Mouse (Mus musculus): ENCODE data around the gene Uck1.
A peak's percentile ranks its signal among the peaks of the same experiment; 100 is the strongest.
"Not testable (repeated sequence)": the region's sequence is repeated elsewhere in the genome, so short reads cannot be mapped to it uniquely, and the experiment has no call there.

Gene Uck1

DNA sequence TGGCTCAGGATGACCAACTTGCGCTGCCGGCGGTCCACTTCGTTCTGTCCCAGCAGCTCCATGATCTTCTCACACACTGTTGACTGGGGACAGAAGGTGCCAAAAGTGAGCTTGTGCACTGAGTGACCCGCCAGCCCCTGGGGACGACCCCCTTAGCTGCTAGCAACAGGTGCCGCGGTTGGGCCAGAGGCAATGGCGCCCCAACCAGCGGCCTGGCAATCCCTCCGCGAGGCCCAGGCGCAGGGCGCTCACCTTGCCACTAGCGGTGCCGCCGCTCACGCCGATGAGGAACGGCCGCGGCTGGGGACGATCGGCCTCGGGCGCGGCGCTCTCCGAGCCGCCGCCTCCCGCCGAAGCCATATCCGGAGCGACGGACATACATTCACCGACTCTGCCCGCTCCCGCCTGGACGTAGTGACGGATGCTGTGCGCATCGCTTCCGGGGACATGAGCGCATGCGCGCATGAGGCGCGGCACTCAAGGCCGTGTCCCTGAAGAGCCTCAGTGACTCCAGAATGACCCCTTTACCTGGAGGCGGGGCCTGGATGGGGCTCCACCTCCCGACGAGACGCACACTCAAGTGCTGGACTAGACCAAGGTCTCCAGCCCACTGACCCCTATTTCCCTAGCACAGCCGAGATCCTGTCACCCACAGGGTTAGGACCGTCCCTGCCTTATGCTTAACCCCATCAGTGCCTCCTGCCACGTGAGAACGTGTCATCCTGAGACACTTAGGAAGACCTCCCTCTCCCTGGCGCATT is at the start of gene Uck1:
Gene Uck1, minus strand, starts transcription at position 503 of the 761 bp plus-strand sequence.
- DNase-seq (ENCODE audit: low spot score) = peak; percentile 91

GRCm38 (mm10) chr2:32308870-32309568 is 49.1 kb upstream of the Uck1 start:
- DNase-seq (ENCODE audit: low spot score) = no peak

DNA sequence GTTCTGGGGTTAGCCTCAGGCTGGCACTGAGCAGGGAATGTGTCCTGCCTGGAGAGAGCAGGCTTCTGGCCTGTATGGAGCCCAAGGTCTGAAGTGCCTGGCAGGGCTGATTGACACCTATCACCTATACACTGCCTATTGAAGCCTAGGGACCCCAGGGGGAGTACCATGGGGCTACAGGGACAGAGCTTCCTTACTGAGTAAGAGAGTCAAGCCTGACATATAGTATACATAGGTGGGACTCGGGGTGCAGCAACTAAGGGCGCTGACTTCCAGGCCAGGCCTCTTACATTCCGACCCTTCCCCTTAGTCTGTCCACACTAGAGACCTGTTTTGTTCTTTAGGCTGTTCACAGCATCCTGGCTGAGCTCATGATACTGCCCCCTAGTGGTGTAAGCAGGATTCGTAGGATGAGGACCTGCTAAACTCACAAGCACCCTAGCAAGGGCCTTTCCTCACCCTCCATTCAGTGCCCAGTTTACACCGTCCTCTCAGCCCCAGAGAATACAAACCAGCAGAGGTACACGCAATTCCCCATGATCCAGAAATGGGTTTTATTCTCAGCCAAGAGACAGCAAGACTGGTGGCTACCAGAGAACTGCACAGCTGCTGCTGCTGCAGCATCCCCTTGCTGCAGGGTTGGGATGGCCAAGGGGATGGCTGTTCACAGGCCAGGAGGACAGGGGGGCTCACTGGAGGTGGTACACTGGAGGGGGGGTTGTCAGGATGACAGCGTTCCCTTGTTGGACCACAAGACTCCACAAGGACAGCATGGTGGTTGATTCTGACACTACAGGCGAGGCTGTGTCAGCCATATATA is 48.2 kb upstream of the Uck1 start:
- peak; percentile 74 for DNase-seq (ENCODE audit: low spot score)

DNA sequence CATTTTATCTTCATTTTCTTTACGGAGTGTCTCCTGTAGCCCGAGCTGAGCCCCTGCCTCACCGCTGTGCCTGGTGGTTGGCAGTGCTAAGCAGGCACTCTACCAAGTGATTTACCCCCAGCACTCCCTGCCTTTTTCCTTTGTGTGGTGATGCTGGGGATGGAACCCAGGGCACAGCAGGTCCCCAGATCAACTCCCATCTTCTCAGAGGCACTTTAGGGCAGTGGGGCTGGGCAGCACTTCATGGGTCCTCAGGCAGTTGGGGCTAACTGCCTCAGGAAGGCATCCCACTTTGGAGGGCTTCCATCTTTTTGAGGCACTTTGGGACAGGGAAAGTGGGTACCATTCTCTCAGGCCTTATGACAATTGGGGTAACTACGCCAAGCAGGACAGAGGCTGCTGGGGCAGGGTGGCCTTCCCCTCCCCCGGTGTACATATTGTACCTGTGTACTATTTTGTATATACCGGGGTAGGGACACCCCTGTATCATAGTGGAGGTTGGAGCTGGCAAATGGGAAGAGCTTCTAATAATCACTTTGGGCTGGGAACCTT is 47.4 kb upstream of the Uck1 start:
- no peak for DNase-seq (ENCODE audit: low spot score)

- DNase-seq (ENCODE audit: low spot score) = no peak
Observed at GRCm38 (mm10) chr2:32306176-32306575, 46.2 kb upstream of the Uck1 start.

GRCm38 (mm10) chr2:32305668-32306067 is 45.7 kb upstream of the Uck1 start:
- no peak for DNase-seq (ENCODE audit: low spot score)

DNA sequence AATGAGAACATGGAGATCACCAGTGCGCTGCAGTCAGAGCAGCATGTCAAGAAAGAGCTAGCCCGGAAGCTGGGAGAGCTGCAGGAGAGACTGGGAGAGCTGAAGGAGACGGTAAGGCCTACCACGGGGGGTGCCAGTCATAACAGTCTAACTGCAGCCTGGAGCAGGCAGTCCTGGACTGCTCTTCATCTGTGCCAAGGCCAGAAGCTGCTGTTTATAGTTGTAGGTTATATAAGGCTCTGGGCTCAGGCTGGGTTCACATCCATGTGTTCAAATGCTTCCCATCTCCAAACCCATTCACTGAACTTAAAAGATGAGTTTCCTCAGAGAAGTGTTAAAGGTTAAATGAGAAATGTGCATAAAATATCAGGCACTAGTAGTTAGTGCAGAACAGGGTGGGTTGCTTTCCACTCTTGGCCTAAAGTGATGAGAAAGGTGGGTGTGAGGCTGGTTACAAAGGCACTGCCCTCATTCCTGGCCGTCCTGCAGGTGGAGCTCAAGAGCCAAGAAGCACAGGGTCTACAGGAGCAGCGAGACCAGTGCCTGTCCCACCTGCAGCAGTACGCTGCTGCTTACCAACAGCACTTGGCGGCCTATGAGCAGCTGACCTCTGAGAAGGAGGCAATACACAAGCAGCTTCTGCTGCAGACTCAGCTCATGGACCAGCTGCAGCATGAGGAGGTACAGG is 44.3 kb upstream of the Uck1 start:
- peak; percentile 74 for DNase-seq (ENCODE audit: low spot score)

- peak; percentile 50 for DNase-seq (ENCODE audit: low spot score)
Observed at GRCm38 (mm10) chr2:32302952-32303351, 43.0 kb upstream of the Uck1 start.

DNA sequence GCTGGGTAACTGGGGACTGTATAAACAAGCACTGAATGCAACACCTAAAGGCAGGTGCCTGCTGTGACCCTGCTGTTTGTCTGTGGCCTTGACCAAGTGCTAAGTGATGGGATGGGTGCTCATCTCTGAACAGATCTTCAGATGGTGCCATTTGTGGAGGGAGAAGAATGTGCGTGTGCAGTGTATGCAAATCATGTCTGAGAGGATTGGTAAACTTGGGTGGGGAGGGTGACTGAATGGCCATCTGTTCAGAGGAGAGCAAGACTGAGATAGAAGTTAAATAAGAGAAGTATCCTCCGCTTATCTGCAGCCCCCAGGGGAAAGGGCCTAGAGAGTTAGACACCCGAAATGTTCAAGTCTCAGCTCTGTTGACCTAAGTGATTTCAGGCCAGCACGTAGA is 39.5 kb upstream of the Uck1 start:
- DNase-seq (ENCODE audit: low spot score) = no peak

DNA sequence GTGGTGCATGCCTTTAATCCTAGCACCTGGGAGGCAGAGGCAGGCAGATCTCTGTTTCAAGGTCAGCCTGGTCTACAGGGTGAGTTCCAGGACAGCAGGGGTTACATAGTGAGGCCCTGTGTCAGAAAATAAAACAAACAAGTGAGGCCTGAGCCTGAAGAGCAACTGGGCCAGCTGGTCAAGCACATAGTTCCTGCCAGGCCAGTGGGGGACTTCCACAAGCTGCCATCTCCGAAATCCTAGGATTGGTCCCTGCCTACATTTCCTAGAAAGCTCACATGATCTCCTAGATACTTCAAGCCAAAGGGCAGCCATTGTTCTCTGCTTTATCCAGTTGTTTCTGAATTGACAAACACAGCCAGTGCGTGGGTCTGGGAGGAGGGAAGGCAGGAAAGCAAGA is 35.9 kb upstream of the Uck1 start:
- not testable (repeated sequence) for DNase-seq (ENCODE audit: low spot score)

- no peak for DNase-seq (ENCODE audit: low spot score)
Observed at GRCm38 (mm10) chr2:32295285-32295684, 35.3 kb upstream of the Uck1 start.

DNA sequence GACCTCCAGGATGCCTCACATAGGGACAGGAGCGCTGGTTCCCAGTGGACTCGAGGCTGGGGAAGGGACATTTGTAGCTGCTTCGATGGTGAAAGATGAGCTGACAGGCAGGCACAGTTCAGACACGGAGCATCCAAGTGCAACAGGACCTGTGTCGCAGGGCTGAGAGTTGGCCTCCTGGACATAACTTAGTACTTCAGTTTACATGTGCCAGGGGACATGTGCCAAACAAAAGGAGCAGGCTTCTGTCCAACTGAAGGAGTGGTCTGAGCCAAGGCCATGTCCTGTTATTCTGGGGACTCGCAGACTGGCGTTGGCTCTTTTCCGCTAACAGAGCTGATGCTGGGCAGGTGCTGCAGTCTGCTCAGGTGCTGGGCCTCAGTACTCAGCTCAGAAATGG is 34.4 kb upstream of the Uck1 start:
- DNase-seq (ENCODE audit: low spot score) = no peak

DNA sequence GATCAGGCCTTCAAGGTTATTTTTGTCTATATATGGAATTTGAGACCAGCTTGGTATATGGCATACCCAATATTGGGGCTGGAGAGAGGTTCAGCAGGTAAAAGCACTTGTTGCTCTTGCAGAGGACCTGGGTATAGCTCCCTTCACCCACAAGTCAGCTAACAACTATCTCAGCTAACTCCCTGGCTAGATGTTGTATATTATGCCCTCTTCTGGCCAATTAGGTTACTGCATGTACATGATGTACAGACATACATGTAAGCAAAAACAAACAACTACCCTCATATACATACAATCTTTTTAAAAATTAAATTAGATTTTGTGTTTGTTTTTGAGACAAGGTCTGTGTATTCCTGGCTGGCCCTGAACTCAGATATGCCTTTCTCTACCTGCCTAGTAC is 29.6 kb upstream of the Uck1 start:
- DNase-seq (ENCODE audit: low spot score) = no peak

DNA sequence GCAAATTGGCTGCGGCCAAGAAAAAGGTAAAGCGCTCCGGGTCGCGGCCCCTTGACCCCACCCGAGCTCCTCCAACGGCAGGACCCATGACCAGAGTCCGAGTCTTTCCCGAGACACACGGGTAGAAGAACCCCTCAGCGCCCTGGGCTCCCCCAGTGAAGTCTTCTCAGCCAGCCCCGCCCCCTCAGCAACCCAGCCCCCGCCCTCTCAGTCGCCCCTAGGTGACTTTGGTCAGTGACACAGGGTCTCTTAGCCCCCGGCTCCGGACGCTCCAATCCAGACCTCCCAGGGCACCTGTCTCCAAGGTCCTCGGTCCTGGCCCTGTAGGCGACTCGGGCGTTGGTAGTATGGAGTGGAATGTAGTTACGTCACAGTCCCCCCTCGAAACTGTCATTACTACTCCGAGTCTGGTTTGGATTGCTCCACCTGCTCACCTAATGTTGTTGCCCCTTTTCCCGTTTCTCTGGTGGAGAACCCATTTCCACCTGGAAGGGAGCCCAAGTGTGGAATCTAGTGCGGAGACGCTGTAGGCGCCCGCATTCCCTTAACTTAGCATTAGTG is 28.5 kb upstream of the Uck1 start:
- no peak for DNase-seq (ENCODE audit: low spot score)

GRCm38 (mm10) chr2:32287923-32288367 is 28.0 kb upstream of the Uck1 start, which contains the start of gene Swi5:
TSS of gene Swi5 (minus strand) at chr2:32288075.
- peak; percentile 100 for DNase-seq (ENCODE audit: low spot score)

- DNase-seq (ENCODE audit: low spot score) = no peak
Observed at GRCm38 (mm10) chr2:32287334-32287840, 27.4 kb upstream of the Uck1 start, which contains the start of gene Golga2. TSS of gene Golga2 (plus strand) at chr2:32287384.

- no peak for DNase-seq (ENCODE audit: low spot score)
Observed at GRCm38 (mm10) chr2:32283986-32284385, 24.0 kb upstream of the Uck1 start.

- DNase-seq (ENCODE audit: low spot score) = peak; percentile 64
Observed at GRCm38 (mm10) chr2:32282727-32283126, 22.8 kb upstream of the Uck1 start.

DNA sequence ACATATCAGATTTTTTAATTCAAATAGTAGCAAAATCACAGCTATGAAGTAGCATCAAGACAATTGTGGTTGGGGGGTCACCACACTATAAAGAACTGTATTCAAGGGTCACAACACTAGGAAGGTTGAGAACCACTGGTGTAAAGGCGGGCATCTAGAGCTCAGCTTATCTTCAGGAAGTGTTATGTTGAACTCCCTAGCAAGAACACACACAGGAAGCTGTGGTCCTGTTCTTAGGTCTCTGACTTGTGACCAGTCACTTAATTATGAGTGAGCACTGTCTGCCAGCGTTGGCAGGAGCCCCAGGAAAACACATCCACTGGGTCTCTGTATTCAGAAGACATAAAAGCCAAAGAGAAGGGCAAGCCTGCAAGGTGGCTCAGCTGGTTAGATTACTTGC is 22.3 kb upstream of the Uck1 start:
- DNase-seq (ENCODE audit: low spot score) = no peak

DNA sequence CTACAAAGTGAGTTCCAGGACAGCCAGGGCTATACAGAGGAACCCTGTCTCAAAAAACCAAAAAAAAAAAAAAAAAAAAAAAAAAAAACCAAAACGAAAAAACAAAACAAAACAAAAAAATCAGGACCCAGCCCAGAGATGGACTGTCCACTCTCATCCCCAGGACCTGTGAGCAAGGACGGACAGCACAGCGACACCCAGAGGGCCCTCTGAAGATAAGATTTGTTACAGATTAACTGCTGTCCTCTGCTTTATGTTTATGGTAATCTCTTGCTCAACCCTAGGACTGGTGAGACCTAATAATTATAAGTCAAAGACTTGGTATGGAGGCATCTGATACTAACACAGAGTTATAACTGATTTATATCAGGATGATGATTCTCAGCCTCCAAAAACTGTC is 15.9 kb upstream of the Uck1 start:
- no peak for DNase-seq (ENCODE audit: low spot score)

- peak; percentile 68 for DNase-seq (ENCODE audit: low spot score)
Observed at GRCm38 (mm10) chr2:32260635-32261034, 676 bp upstream of the Uck1 start.
